Mouse (Mus musculus) CD4-positive, CD25-positive, alpha-beta regulatory T cell, adult 2 months (primary cell): ENCODE measurements around the gene Rex1bd.

Source experiments
- DNase-seq: peaks from one replicate; pipeline ENCODE4 v3.0.0-alpha.2; 2012; ENCODE audit warnings: low read depth, low spot score

Rex1bd gene

GRCm38 (mm10) chr8:70502540-70502939, 4.0 kb downstream of the Rex1bd start:
- DNase-seq, result no peak

- no peak for DNase-seq
Measured at GRCm38 (mm10) chr8:70501820-70502529, 4.6 kb downstream of the Rex1bd start.

- DNase-seq, result peak; percentile 75
Measured at GRCm38 (mm10) chr8:70500386-70501301, 5.9 kb downstream of the Rex1bd start.

GRCm38 (mm10) chr8:70495771-70496062, 10.8 kb downstream of the Rex1bd start:
- no peak for DNase-seq

DNA sequence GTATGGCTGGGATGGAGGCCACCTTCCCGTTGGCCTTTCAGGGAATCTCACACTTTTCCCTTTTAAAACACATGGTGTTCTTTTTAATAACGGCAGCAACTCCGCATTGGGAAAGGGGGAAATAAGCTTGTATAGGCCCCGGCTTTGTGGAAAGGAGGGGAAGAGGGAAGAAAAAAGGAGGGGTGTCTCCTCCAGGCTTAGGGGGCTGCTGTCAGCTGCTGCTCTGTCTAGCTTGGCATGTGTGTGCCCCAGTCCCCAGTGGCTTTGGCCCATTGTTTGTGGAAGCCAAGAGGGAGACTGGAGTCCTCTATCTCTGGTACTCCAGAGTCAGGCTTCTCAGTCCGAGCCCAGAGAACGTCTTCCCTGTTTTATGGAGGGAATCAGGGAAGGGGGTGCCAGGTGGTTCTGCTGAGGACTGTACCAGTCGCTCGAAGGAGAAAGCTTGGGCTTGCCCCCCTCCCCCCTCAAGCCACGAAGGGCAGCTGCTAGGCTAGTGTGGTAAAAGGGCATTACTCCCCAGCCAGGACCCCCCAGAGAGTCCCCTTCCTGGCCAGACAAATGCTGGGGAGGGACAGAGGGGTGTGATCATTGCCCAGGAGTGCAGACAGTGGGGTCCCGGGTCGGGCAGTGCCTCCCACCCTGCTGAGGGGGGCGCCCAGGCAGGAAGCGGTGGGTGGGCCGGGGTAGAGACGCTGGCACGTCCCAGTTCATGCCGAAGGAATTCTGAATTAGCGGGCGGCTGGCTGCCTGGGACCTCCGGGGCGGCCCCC, 11.4 kb downstream of the Rex1bd start:
- DNase-seq, result no peak

GRCm38 (mm10) chr8:70494416-70494945, 12.1 kb downstream of the Rex1bd start:
- peak; percentile 35 for DNase-seq

GRCm38 (mm10) chr8:70493692-70494415, 12.7 kb downstream of the Rex1bd start:
- no peak for DNase-seq

DNA sequence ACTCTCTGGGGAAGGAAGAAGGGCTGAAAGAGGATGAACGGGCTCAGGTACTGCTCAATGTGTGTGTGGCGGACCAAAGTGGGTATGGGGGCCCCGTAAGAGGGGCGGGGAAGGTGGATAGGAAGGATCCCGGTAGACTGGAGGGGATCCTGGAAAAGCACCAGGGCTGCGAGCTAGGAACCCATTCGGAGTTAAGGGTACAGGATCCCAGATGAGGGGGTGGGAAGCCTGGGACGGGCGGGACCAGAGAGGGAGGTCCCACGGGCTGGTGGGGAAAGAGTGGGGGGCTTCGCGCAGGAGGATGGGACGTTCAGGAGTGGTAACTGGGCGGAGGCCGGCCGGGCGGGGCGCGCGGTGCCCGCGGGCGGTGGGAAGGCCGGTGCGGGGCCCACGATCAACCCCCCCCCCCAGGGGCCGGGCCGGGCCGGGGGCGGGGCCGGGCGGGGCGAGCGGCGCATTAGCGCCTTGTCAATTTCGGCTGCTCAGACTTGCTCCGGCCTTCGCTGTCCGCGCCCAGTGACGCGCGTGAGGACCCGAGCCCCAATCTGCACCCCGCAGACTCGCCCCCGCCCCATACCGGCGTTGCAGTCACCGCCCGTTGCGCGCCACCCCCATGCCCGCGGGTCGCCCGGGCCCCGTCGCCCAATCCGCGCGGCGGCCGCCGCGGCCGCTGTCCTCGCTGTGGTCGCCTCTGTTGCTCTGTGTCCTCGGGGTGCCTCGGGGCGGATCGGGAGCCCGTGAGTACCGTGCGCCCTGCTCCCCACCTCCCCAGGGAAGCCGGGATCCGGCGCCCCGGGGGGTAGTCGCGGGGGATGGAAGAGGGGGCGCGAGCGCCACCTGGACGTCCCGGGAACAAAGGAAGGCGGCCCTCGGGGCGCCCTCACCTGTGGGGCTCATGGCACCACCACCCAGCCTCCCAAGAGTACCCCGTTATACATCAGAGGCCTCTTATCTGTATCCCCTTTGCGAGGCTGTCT, 13.6 kb downstream of the Rex1bd start, which contains the start of gene Crlf1:
Gene Crlf1 (plus strand): TSS at position 495 of the 977 bp plus-strand sequence.
- DNase-seq, result no peak

GRCm38 (mm10) chr8:70490880-70491495, 15.6 kb downstream of the Rex1bd start:
- DNase-seq, result no peak

GRCm38 (mm10) chr8:70490061-70490879, 16.3 kb downstream of the Rex1bd start:
- DNase-seq, result no peak

- no peak for DNase-seq
Measured at GRCm38 (mm10) chr8:70489576-70489975, 17.0 kb downstream of the Rex1bd start.

DNA sequence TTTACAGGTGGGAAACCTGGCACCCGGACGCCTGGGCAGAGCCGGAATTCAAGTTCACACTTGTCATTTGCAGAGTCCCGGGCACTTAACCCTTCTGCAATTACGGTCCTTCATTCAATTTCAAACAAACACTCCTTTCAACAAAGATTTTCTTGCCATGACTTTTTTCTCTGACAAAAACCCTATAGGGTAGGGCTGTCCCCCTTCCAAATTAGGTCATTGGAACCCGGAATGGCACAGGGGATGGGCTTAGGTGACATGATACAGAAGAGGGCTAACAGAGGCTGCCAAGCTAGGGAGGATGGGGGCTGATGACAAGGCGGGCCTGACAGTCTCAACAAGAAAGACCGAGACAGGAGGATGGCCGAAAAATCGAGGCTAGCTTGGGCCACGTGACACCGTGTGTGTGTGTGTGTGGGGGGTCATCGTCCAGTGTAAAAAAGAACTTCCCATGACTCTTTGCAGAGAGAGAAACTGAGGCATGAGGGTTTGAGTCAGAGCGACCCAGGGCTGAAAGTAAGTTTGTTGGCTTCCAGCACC, 17.6 kb downstream of the Rex1bd start:
- DNase-seq, result peak; percentile 34

DNA sequence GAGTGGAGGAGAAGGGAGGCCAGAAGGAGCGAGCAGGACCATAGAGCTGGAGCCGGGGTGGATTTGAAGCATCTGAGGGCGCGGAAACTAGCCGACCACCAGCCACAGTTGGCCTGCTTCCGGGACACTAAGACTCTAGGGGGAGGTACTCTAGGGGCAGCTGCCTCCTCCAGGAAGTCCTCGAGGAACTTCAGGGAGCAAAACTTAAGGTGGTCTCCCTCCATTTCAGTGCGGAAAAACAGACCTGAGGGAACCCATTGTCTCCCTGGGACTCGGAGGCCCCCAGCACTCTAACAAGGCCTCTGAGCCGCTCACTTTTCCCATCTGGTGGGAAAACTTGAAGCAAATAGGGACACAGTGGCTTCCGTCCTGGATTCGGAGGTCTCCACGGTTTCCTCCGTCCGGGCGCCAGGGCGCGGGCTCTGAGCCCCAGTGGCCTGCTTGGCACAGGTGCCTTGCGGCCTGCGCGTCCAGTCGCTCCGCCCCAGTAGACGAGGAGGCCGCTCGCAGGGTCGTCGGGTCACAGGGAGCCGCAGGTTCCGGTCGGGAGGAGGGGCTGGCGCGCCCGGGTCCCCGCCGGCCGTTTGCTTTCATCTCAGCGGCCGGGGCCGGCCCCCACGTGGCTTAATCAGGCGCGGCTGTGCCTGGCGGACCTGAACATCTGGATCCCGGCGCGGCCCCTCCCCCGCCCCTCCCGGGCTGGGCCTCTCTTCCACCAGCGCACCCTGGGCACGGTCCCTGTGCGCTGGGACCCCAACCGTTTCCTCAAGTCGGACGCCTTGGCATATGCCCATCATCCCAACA, 18.4 kb downstream of the Rex1bd start:
- DNase-seq, result peak; percentile 36

DNA sequence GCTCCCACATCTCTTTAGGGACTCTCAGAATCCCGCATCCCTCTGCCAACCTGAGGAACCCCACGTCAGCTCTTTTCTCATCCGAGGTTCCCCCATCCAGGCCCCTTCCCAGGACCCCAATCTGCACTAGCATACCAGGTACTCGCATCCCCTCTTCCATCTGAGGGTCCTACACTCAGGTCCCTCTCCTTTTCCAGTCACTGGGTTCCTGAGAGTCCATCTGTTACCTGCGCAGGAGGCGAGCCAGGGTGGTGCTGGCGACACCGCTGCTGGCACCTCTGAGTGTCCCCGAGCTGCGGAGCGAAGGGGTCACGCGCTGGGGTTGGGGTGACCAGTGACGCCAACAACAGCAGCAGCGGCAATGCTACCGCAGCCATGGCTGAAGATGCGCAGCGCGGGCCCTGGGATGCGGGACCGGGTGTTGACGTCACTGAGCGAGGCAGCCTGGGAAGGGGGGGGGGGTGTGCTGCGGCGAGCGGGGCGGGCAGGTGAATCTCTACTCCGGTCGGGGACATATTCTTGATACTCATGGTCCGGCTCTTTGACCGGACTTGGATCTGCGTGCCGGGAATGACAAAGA, 19.5 kb downstream of the Rex1bd start, which contains the start of gene Tmem59l:
Gene Tmem59l (minus strand): TSS at position 418 of the 580 bp plus-strand sequence.
- DNase-seq, result no peak

DNA sequence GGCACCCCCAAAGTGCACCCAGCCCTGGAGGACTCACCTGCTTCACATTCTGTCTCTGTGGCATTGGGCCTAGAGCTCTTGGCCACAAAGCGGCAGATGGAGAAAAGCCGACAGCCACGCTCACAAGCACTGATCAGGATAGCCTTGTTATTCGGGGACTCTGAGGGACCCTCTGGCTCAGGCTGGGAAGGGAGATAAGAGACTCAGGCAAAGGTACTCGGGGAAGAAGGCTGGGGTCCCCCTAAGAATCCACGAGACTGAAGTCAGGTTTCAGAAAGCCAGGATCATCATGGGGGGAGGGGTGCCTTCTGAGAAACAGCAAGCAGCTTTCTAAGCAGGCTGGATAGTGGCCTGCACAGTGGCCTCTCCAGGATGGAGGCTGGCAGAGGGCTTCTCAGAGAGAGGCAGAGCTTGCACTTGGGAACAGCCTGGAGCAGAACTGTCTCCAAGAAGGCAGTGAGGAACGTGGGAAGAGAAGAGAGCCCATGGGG, 20.3 kb downstream of the Rex1bd start:
- no peak for DNase-seq

- DNase-seq, result no peak
Measured at GRCm38 (mm10) chr8:70482943-70483342, 23.6 kb downstream of the Rex1bd start.

- no peak for DNase-seq
Measured at GRCm38 (mm10) chr8:70481908-70482307, 24.6 kb downstream of the Rex1bd start.
